Mouse (Mus musculus) liver, embryonic 16.5 days (tissue): Measurements from ENCODE around the gene Dlg1. TPM values are rescaled to one million over a fixed set of nuclear protein-coding genes. Genes with fewer than 3 reads are reported as not detected.
"Not testable (repeated sequence)": the region's sequence is repeated elsewhere in the genome, so short reads cannot be mapped to it uniquely, and the experiment has no call there.

Experiments used
- ATAC-seq: fragments of 200-750 bp; cut with Nextera tagmentation; 2 replicates; pipeline ENCODE4 v1.8.0; 2017; ENCODE audit warnings: low read depth, mild to moderate bottlenecking, moderate number of reproducible peaks, moderate library complexity
- H3K27ac ChIP-seq: fragments of 300-500 bp; sonication (generic); 2 replicates; pipeline ENCODE4 v1.5.1; 2014; ENCODE audit warnings: mild to moderate bottlenecking, low read length
- H3K27me3 ChIP-seq: fragments of 300-500 bp; sonication (generic); 2 replicates; pipeline ENCODE4 v1.6.1; 2014; ENCODE audit warnings: low read depth, low read length, mixed read lengths; ENCODE audit not compliant: control insufficient read depth, insufficient read depth
- H3K36me3 ChIP-seq: fragments of 300-500 bp; sonication (generic); 2 replicates; pipeline ENCODE4 v1.6.1; 2014; ENCODE audit warnings: mild to moderate bottlenecking; ENCODE audit not compliant: control insufficient read depth, insufficient read depth
- H3K4me1 ChIP-seq: fragments of 300-500 bp; sonication (generic); 2 replicates; pipeline ENCODE4 v1.6.1; 2014; ENCODE audit warnings: low read depth, low read length, mixed read lengths; ENCODE audit not compliant: control insufficient read depth
- H3K4me2 ChIP-seq: fragments of 300-500 bp; sonication (generic); 2 replicates; pipeline ENCODE4 v1.6.1; 2014; ENCODE audit warnings: low read depth, low read length, mixed read lengths
- H3K4me3 ChIP-seq: fragments of 300-500 bp; sonication (generic); 2 replicates; pipeline ENCODE4 v1.5.1; 2014; ENCODE audit warnings: low read depth, mild to moderate bottlenecking, low read length
- H3K9ac ChIP-seq: fragments of 300-500 bp; sonication (generic); 2 replicates; pipeline ENCODE4 v1.6.1; 2014; ENCODE audit warnings: low read depth, low read length
- H3K9me3 ChIP-seq: fragments of 300-500 bp; sonication (generic); replicated peaks from 2 replicates; pipeline ENCODE4 v1.6.1; 2016; ENCODE audit warnings: low read length; ENCODE audit not compliant: control insufficient read depth
- WGBS: fragments of 180-500 bp; shearing (Covaris S2); extraction: QIAGEN DNeasy Blood & Tissue Kit; methylation state at CpG from one replicate; pipeline ENCODE4 v1.1.7; 2014; ENCODE audit not compliant: insufficient replicate concordance; 5-methylcytosine and 5-hydroxymethylcytosine counted together
- polyA plus RNA-seq: library from polyadenylated mRNA; unstranded; fragments of >200 nt; fragmentation: Nextera tagmentation; extraction: Ambion mirVana; gene quantifications from 2 replicates; pipeline ENCODE4 v1.2.1, GENCODE M21; 2015

Gene Dlg1
- polyA plus RNA-seq, 1 experiment from 2014 or later, result 6.7 TPM

GRCm38 (mm10) chr16:31730971-31731370 lies 67.7 kb downstream of the Dlg1 start:
- not testable (repeated sequence) for H3K4me2 ChIP-seq, H3K36me3 ChIP-seq, H3K27ac ChIP-seq, H3K4me3 ChIP-seq, H3K9ac ChIP-seq, H3K9me3 ChIP-seq, ATAC-seq, H3K4me1 ChIP-seq, H3K27me3 ChIP-seq
- 75% methylated on average over 1 of the region's 1 CpGs for WGBS

- Histone ChIP-seq H3K4me2 (no peak overlapping the region), H3K27ac (no peak overlapping the region), H3K9ac (no peak overlapping the region), H3K27me3 (no peaks in the 10 kb centered on the region), H3K9me3 (no peaks in the 10 kb centered on the region), H3K4me1 (no peaks in the 10 kb centered on the region; the same call in 1 of the 2 replicates), H3K4me3 (no peak overlapping the region), H3K36me3 (no peaks in the 10 kb centered on the region)
- no peak for ATAC-seq
- 78% methylated on average over 4 of the region's 4 CpGs for WGBS
These were observed 73.8 kb downstream of the Dlg1 start for GRCm38 (mm10) chr16:31737081-31737480.

- Histone ChIP-seq H3K9me3 (no peaks in the 10 kb centered on the region), H3K4me2 (no peak overlapping the region), H3K9ac (no peak overlapping the region), H3K4me1 (no peaks in the 10 kb centered on the region; the same call in 1 of the 2 replicates), H3K27ac (no peak overlapping the region), H3K27me3 (no peaks in the 10 kb centered on the region), H3K4me3 (no peak overlapping the region), H3K36me3 (no peaks in the 10 kb centered on the region)
- no peak for ATAC-seq
- 55% methylated on average over 3 of the region's 3 CpGs for WGBS
These were observed 74.5 kb downstream of the Dlg1 start for GRCm38 (mm10) chr16:31737761-31738160.

- no peak overlapping the region for H3K4me3 ChIP-seq
- ATAC-seq, result no peak
These were observed 77.0 kb downstream of the Dlg1 start for GRCm38 (mm10) chr16:31740271-31740670.

GRCm38 (mm10) chr16:31740704-31741103 lies 77.5 kb downstream of the Dlg1 start:
- Histone ChIP-seq H3K36me3 (no peaks in the 10 kb centered on the region), H3K4me2 (no peak overlapping the region), H3K9me3 (no peaks in the 10 kb centered on the region), H3K27ac (no peak overlapping the region), H3K4me1 (no peaks in the 10 kb centered on the region; the same call in 1 of the 2 replicates), H3K9ac (no peak overlapping the region), H3K4me3 (no peak overlapping the region), H3K27me3 (no peaks in the 10 kb centered on the region)
- 74% methylated on average over 5 of the region's 5 CpGs for WGBS
- ATAC-seq, result no peak

More at GRCm38 (mm10) chr16:31740271-31740670, 77.0 kb downstream of the Dlg1 start:
- 73% methylated on average over 8 of the region's 8 CpGs for WGBS
- Histone ChIP-seq H3K4me1 (no peaks in the 10 kb centered on the region; the same call in 1 of the 2 replicates), H3K9me3 (no peaks in the 10 kb centered on the region), H3K27me3 (no peaks in the 10 kb centered on the region), H3K9ac (no peak overlapping the region), H3K36me3 (no peaks in the 10 kb centered on the region), H3K4me2 (no peak overlapping the region), H3K27ac (no peak overlapping the region)

- WGBS, result 58% methylated on average over 1 of the region's 1 CpGs
- Histone ChIP-seq H3K4me1 (no peaks in the 10 kb centered on the region), H3K4me2 (no peak overlapping the region), H3K36me3 (no peaks in the 10 kb centered on the region), H3K27me3 (no peaks in the 10 kb centered on the region), H3K9me3 (no peaks in the 10 kb centered on the region), H3K9ac (no peak overlapping the region), H3K4me3 (no peak overlapping the region), H3K27ac (no peak overlapping the region)
- no peak for ATAC-seq
These were observed 87.3 kb downstream of the Dlg1 start for GRCm38 (mm10) chr16:31750526-31750925.

GRCm38 (mm10) chr16:31754172-31755025 lies 91.2 kb downstream of the Dlg1 start:
- Histone ChIP-seq H3K36me3 (no peaks in the 10 kb centered on the region), H3K9ac (no peak overlapping the region), H3K4me2 (no peak overlapping the region), H3K9me3 (no peaks in the 10 kb centered on the region), H3K4me3 (no peak overlapping the region), H3K27ac (no peak overlapping the region), H3K27me3 (no peaks in the 10 kb centered on the region), H3K4me1 (no peaks in the 10 kb centered on the region)
- no peak for ATAC-seq
- 66% methylated on average over 19 of the region's 19 CpGs for whole genome bisulfite sequencing

- no peak overlapping the region for H3K27ac ChIP-seq
- ATAC-seq, result no peak
- H3K27me3 ChIP-seq, result no peaks in the 10 kb centered on the region
- H3K4me2 ChIP-seq, result no peak overlapping the region
- no peaks in the 10 kb centered on the region for H3K36me3 ChIP-seq
- H3K4me3 ChIP-seq, result no peak overlapping the region
- H3K9me3 ChIP-seq, result no peaks in the 10 kb centered on the region
- H3K9ac ChIP-seq, result no peak overlapping the region
- 81% methylated on average over 1 of the region's 1 CpGs for WGBS
- H3K4me1 ChIP-seq, result no peaks in the 10 kb centered on the region
These were observed 91.8 kb downstream of the Dlg1 start for GRCm38 (mm10) chr16:31755053-31755452.

GRCm38 (mm10) chr16:31756436-31756835 lies 93.2 kb downstream of the Dlg1 start:
- Histone ChIP-seq H3K36me3 (no peaks in the 10 kb centered on the region), H3K9ac (no peak overlapping the region)
- WGBS, result 67% methylated on average over 5 of the region's 5 CpGs

More at GRCm38 (mm10) chr16:31756436-31756835, 93.2 kb downstream of the Dlg1 start:
- Histone ChIP-seq H3K9me3 (no peaks in the 10 kb centered on the region), H3K27me3 (no peaks in the 10 kb centered on the region), H3K4me1 (no peaks in the 10 kb centered on the region), H3K4me3 (no peak overlapping the region), H3K27ac (no peak overlapping the region), H3K4me2 (no peak overlapping the region)
- ATAC-seq, result no peak
